Mouse (Mus musculus) liver, embryonic 16.5 days (tissue): ENCODE data around the gene Rpl14. TPM values are rescaled to one million over a fixed set of nuclear protein-coding genes. Genes with fewer than 3 reads are reported as not detected.

Source experiments
- ATAC-seq: fragments of 200-750 bp; cut with Nextera tagmentation; 2 replicates; pipeline ENCODE4 v1.8.0; 2017; ENCODE audit warnings: low read depth, mild to moderate bottlenecking, moderate number of reproducible peaks, moderate library complexity
- H3K27ac ChIP-seq: fragments of 300-500 bp; sonication (generic); 2 replicates; pipeline ENCODE4 v1.5.1; 2014; ENCODE audit warnings: mild to moderate bottlenecking, low read length
- H3K27me3 ChIP-seq: fragments of 300-500 bp; sonication (generic); 2 replicates; pipeline ENCODE4 v1.6.1; 2014; ENCODE audit warnings: low read depth, low read length, mixed read lengths; ENCODE audit not compliant: control insufficient read depth, insufficient read depth
- H3K36me3 ChIP-seq: fragments of 300-500 bp; sonication (generic); 2 replicates; pipeline ENCODE4 v1.6.1; 2014; ENCODE audit warnings: mild to moderate bottlenecking; ENCODE audit not compliant: control insufficient read depth, insufficient read depth
- H3K4me1 ChIP-seq: fragments of 300-500 bp; sonication (generic); 2 replicates; pipeline ENCODE4 v1.6.1; 2014; ENCODE audit warnings: low read depth, low read length, mixed read lengths; ENCODE audit not compliant: control insufficient read depth
- H3K4me2 ChIP-seq: fragments of 300-500 bp; sonication (generic); 2 replicates; pipeline ENCODE4 v1.6.1; 2014; ENCODE audit warnings: low read depth, low read length, mixed read lengths
- H3K4me3 ChIP-seq: fragments of 300-500 bp; sonication (generic); 2 replicates; pipeline ENCODE4 v1.5.1; 2014; ENCODE audit warnings: low read depth, mild to moderate bottlenecking, low read length
- H3K9ac ChIP-seq: fragments of 300-500 bp; sonication (generic); 2 replicates; pipeline ENCODE4 v1.6.1; 2014; ENCODE audit warnings: low read depth, low read length
- H3K9me3 ChIP-seq: fragments of 300-500 bp; sonication (generic); replicated peaks from 2 replicates; pipeline ENCODE4 v1.6.1; 2016; ENCODE audit warnings: low read length; ENCODE audit not compliant: control insufficient read depth
- WGBS: fragments of 180-500 bp; shearing (Covaris S2); extraction: QIAGEN DNeasy Blood & Tissue Kit; methylation state at CpG from one replicate; pipeline ENCODE4 v1.1.7; 2014; ENCODE audit not compliant: insufficient replicate concordance; 5-methylcytosine and 5-hydroxymethylcytosine counted together
- polyA plus RNA-seq: library from polyadenylated mRNA; unstranded; fragments of >200 nt; fragmentation: Nextera tagmentation; extraction: Ambion mirVana; gene quantifications from 2 replicates; pipeline ENCODE4 v1.2.1, GENCODE M21; 2015

Rpl14 gene
- polyA plus RNA-seq, 1 experiment from 2014 or later = 335 TPM

- Histone ChIP-seq H3K27me3 (no peaks in the 10 kb centered on the region), H3K4me1 (peaks cover 35% of the 10 kb centered on the region), H3K4me3 (peak overlapping the region; percentile 78), H3K9me3 (no peaks in the 10 kb centered on the region), H3K4me2 (peak overlapping the region; percentile 89), H3K9ac (peak overlapping the region; percentile 87), H3K36me3 (peaks cover 30% of the 10 kb centered on the region), H3K27ac (peak overlapping the region; percentile 78; the same call in 1 of the 2 replicates)
- WGBS = 33% methylated on average over 12 of the region's 12 CpGs
- no peak for ATAC-seq
Observed at GRCm38 (mm10) chr9:120577706-120578405, 6.6 kb downstream of the Rpl14 start.

- H3K27ac ChIP-seq = no peak overlapping the region
- H3K9me3 ChIP-seq = no peaks in the 10 kb centered on the region
- H3K4me1 ChIP-seq = peaks cover 37% of the 10 kb centered on the region
- H3K4me2 ChIP-seq = no peak overlapping the region
- H3K4me3 ChIP-seq = no peak overlapping the region
- no peak overlapping the region for H3K9ac ChIP-seq
- WGBS = 35% methylated on average over 6 of the region's 6 CpGs
- H3K27me3 ChIP-seq = no peaks in the 10 kb centered on the region
- no peak for ATAC-seq
- H3K36me3 ChIP-seq = peaks cover 22% of the 10 kb centered on the region
Observed at GRCm38 (mm10) chr9:120578701-120579100, 7.5 kb downstream of the Rpl14 start.

GRCm38 (mm10) chr9:120579808-120580207 is 8.6 kb downstream of the Rpl14 start:
- H3K4me2 ChIP-seq = no peak overlapping the region
- H3K36me3 ChIP-seq = peaks cover 11% of the 10 kb centered on the region
- no peak for ATAC-seq
- H3K9ac ChIP-seq = no peak overlapping the region
- no peaks in the 10 kb centered on the region for H3K27me3 ChIP-seq
- WGBS = 57% methylated on average over 7 of the region's 7 CpGs
- H3K4me1 ChIP-seq = peaks cover 36% of the 10 kb centered on the region
- H3K9me3 ChIP-seq = no peaks in the 10 kb centered on the region
- no peak overlapping the region for H3K27ac ChIP-seq
- no peak overlapping the region for H3K4me3 ChIP-seq

- H3K27me3 ChIP-seq = no peaks in the 10 kb centered on the region
- no peak overlapping the region for H3K27ac ChIP-seq
- H3K4me1 ChIP-seq = peaks cover 25% of the 10 kb centered on the region
- no peaks in the 10 kb centered on the region for H3K36me3 ChIP-seq
- WGBS = 14% methylated on average over 21 of the region's 21 CpGs
- peak overlapping the region; percentile 61 for H3K4me2 ChIP-seq
- H3K4me3 ChIP-seq = peak overlapping the region; percentile 39
- H3K9ac ChIP-seq = peak overlapping the region; percentile 34
- no peaks in the 10 kb centered on the region for H3K9me3 ChIP-seq
- peak; percentile 40 for ATAC-seq
Observed at GRCm38 (mm10) chr9:120581941-120582618, 10.8 kb downstream of the Rpl14 start.

GRCm38 (mm10) chr9:120582619-120583308 is 11.5 kb downstream of the Rpl14 start:
- no peaks in the 10 kb centered on the region for H3K36me3 ChIP-seq
- peak overlapping the region; percentile 39 for H3K4me3 ChIP-seq
- peak overlapping the region; percentile 34 for H3K9ac ChIP-seq
- peak; percentile 82 for ATAC-seq
- H3K27ac ChIP-seq = peak overlapping the region; percentile 42; the same call in 1 of the 2 replicates
- no peaks in the 10 kb centered on the region for H3K27me3 ChIP-seq
- no peaks in the 10 kb centered on the region for H3K9me3 ChIP-seq
- WGBS = 4% methylated on average over 28 of the region's 28 CpGs
- peak overlapping the region; percentile 61 for H3K4me2 ChIP-seq
- H3K4me1 ChIP-seq = peaks cover 22% of the 10 kb centered on the region

GRCm38 (mm10) chr9:120583314-120583713 is 12.1 kb downstream of the Rpl14 start:
- no peaks in the 10 kb centered on the region for H3K9me3 ChIP-seq
- 48% methylated on average over 3 of the region's 3 CpGs for WGBS
- peaks cover 18% of the 10 kb centered on the region for H3K4me1 ChIP-seq
- H3K4me3 ChIP-seq = peak overlapping the region; percentile 28
- ATAC-seq = no peak
- no peaks in the 10 kb centered on the region for H3K36me3 ChIP-seq
- no peak overlapping the region for H3K9ac ChIP-seq
- H3K4me2 ChIP-seq = peak overlapping the region; percentile 61
- no peaks in the 10 kb centered on the region for H3K27me3 ChIP-seq
- H3K27ac ChIP-seq = no peak overlapping the region

GRCm38 (mm10) chr9:120586546-120586945 is 15.3 kb downstream of the Rpl14 start:
- 5% methylated on average over 3 of the region's 3 CpGs for WGBS
- ATAC-seq = no peak
- H3K27ac ChIP-seq = no peak overlapping the region

GRCm38 (mm10) chr9:120591490-120591889 is 20.2 kb downstream of the Rpl14 start:
- Histone ChIP-seq H3K36me3 (no peaks in the 10 kb centered on the region), H3K9ac (no peak overlapping the region), H3K27ac (no peak overlapping the region), H3K9me3 (no peaks in the 10 kb centered on the region), H3K4me3 (no peak overlapping the region), H3K4me2 (no peak overlapping the region), H3K27me3 (no peaks in the 10 kb centered on the region), H3K4me1 (peaks cover 2% of the 10 kb centered on the region; the same call in 1 of the 2 replicates)
- under 1% methylated on average over 9 of the region's 9 CpGs for WGBS
- ATAC-seq = 0 out of 2 replicates have a peak, but pooled peaks have one; percentile 24

More at GRCm38 (mm10) chr9:120586546-120586945, 15.3 kb downstream of the Rpl14 start:
- no peak overlapping the region for H3K4me2 ChIP-seq
- peaks cover 15% of the 10 kb centered on the region for H3K4me1 ChIP-seq
- H3K27me3 ChIP-seq = no peaks in the 10 kb centered on the region
- no peaks in the 10 kb centered on the region for H3K36me3 ChIP-seq
- H3K4me3 ChIP-seq = no peak overlapping the region
- no peaks in the 10 kb centered on the region for H3K9me3 ChIP-seq
- H3K9ac ChIP-seq = no peak overlapping the region
